Mouse (Mus musculus) liver, postnatal 0 days (tissue): Measurements from ENCODE around the gene Adar.

Experiments
- CTCF ChIP-seq: sonication (generic); IDR thresholded peaks from 2 replicates; pipeline ENCODE4 v1.5.1; 2016; ENCODE audit warnings: antibody characterized with exemption, low read depth
- EP300 ChIP-seq: IDR thresholded peaks from 2 replicates; pipeline ENCODE4 v1.6.1; 2016; ENCODE audit warnings: antibody characterized with exemption, low read depth, mild to moderate bottlenecking

GRCm38 (mm10) chr3:89796358-89796757 lies 81.5 kb downstream of the Adar start:
- TF ChIP-seq CTCF (no peak), EP300 (no peak)
